Mouse (Mus musculus): ENCODE data around the gene Mpp2. TPM values are rescaled to one million over a fixed set of nuclear protein-coding genes. Genes with fewer than 3 reads are reported as not detected.

The Mpp2 gene
- polyA plus RNA-seq, 1 experiment from 2014 or later, result 10.8 TPM

- Histone ChIP-seq H3K4me2 (no peak overlapping the region), H3K36me3 (ENCODE audit: control insufficient read depth, insufficient read depth, low read length) (no peaks in the 10 kb centered on the region), H3K9me3 (ENCODE audit: control insufficient read depth, low read length) (no peaks in the 10 kb centered on the region), H3K9ac (ENCODE audit: low read length) (no peak overlapping the region), H3K4me3 (ENCODE audit: low read depth, low read length) (no peak overlapping the region), H3K4me1 (ENCODE audit: control insufficient read depth, insufficient read depth, low read length) (no peaks in the 10 kb centered on the region), H3K27me3 (ENCODE audit: control insufficient read depth, insufficient read depth, low read length) (no peaks in the 10 kb centered on the region), H3K27ac (ENCODE audit: low read depth, low read length) (no peak overlapping the region)
- 75% methylated on average over 5 of the region's 5 CpGs for WGBS
- peak; percentile 67 for DNase-seq (ENCODE audit: low spot score, missing footprints)
- no peak for ATAC-seq (ENCODE audit: low FRiP score)
Observed at GRCm38 (mm10) chr11:102035456-102035960, 52.8 kb downstream of the Mpp2 start.

- ATAC-seq (ENCODE audit: low FRiP score) (no peak), DNase-seq (ENCODE audit: low spot score, missing footprints) (peak; percentile 80)
- H3K4me3 ChIP-seq (ENCODE audit: low read depth, low read length), result no peak overlapping the region
- no peaks in the 10 kb centered on the region for H3K36me3 ChIP-seq (ENCODE audit: control insufficient read depth, insufficient read depth, low read length)
- H3K27ac ChIP-seq (ENCODE audit: low read depth, low read length), result no peak overlapping the region
- no peaks in the 10 kb centered on the region for H3K9me3 ChIP-seq (ENCODE audit: control insufficient read depth, low read length)
- WGBS, result 71% methylated on average over 8 of the region's 8 CpGs
- H3K4me1 ChIP-seq (ENCODE audit: control insufficient read depth, insufficient read depth, low read length), result no peaks in the 10 kb centered on the region
- no peak overlapping the region for H3K4me2 ChIP-seq
- no peaks in the 10 kb centered on the region for H3K27me3 ChIP-seq (ENCODE audit: control insufficient read depth, insufficient read depth, low read length)
- no peak overlapping the region for H3K9ac ChIP-seq (ENCODE audit: low read length)
Observed at GRCm38 (mm10) chr11:102034887-102035286, 53.4 kb downstream of the Mpp2 start.

- 93% methylated on average over 12 of the region's 12 CpGs for WGBS
Observed at GRCm38 (mm10) chr11:102033055-102033591, 55.2 kb downstream of the Mpp2 start.

GRCm38 (mm10) chr11:102031149-102031548 is 57.2 kb downstream of the Mpp2 start:
- no peak overlapping the region for H3K9ac ChIP-seq (ENCODE audit: low read length)
- ATAC-seq (ENCODE audit: low FRiP score) (no peak), DNase-seq (ENCODE audit: low spot score, missing footprints) (no peak)
- H3K9me3 ChIP-seq (ENCODE audit: control insufficient read depth, low read length), result no peaks in the 10 kb centered on the region
- H3K4me2 ChIP-seq, result no peak overlapping the region
- no peak overlapping the region for H3K27ac ChIP-seq (ENCODE audit: low read depth, low read length)
- 80% methylated on average over 7 of the region's 7 CpGs for WGBS
- H3K4me1 ChIP-seq (ENCODE audit: control insufficient read depth, insufficient read depth, low read length), result peaks cover 6% of the 10 kb centered on the region; the same call in 1 of the 2 replicates
- H3K36me3 ChIP-seq (ENCODE audit: control insufficient read depth, insufficient read depth, low read length), result no peaks in the 10 kb centered on the region
- H3K4me3 ChIP-seq (ENCODE audit: low read depth, low read length), result no peak overlapping the region
- no peaks in the 10 kb centered on the region for H3K27me3 ChIP-seq (ENCODE audit: control insufficient read depth, insufficient read depth, low read length)

More at GRCm38 (mm10) chr11:102033055-102033591, 55.2 kb downstream of the Mpp2 start:
- peak; percentile 45 for DNase-seq (ENCODE audit: low spot score, missing footprints)
- Histone ChIP-seq H3K36me3 (ENCODE audit: control insufficient read depth, insufficient read depth, low read length) (no peaks in the 10 kb centered on the region), H3K4me3 (ENCODE audit: low read depth, low read length) (no peak overlapping the region), H3K9me3 (ENCODE audit: control insufficient read depth, low read length) (no peaks in the 10 kb centered on the region), H3K4me2 (no peak overlapping the region), H3K9ac (ENCODE audit: low read length) (no peak overlapping the region), H3K4me1 (ENCODE audit: control insufficient read depth, insufficient read depth, low read length) (no peaks in the 10 kb centered on the region), H3K27ac (ENCODE audit: low read depth, low read length) (no peak overlapping the region), H3K27me3 (ENCODE audit: control insufficient read depth, insufficient read depth, low read length) (no peaks in the 10 kb centered on the region)
- no peak for ATAC-seq (ENCODE audit: low FRiP score)

- no peak for ATAC-seq (ENCODE audit: low FRiP score)
- Histone ChIP-seq H3K4me2 (no peak overlapping the region), H3K36me3 (ENCODE audit: control insufficient read depth, insufficient read depth, low read length) (no peaks in the 10 kb centered on the region), H3K4me1 (ENCODE audit: control insufficient read depth, insufficient read depth, low read length) (peaks cover 17% of the 10 kb centered on the region), H3K9me3 (ENCODE audit: control insufficient read depth, low read length) (no peaks in the 10 kb centered on the region), H3K9ac (ENCODE audit: low read length) (no peak overlapping the region), H3K27me3 (ENCODE audit: control insufficient read depth, insufficient read depth, low read length) (peaks cover 3% of the 10 kb centered on the region; the same call in 1 of the 2 replicates), H3K27ac (ENCODE audit: low read depth, low read length) (no peak overlapping the region), H3K4me3 (ENCODE audit: low read depth, low read length) (no peak overlapping the region)
- WGBS, result 38% methylated on average over 7 of the region's 7 CpGs
- DNase-seq (ENCODE audit: low spot score, missing footprints), result peak; percentile 78
Observed at GRCm38 (mm10) chr11:102029966-102030365, 58.3 kb downstream of the Mpp2 start.

- ATAC-seq (ENCODE audit: low FRiP score) (no peak), DNase-seq (ENCODE audit: low spot score, missing footprints) (peak; percentile 61)
- H3K27me3 ChIP-seq (ENCODE audit: control insufficient read depth, insufficient read depth, low read length), result peaks cover 3% of the 10 kb centered on the region; the same call in 1 of the 2 replicates
- no peaks in the 10 kb centered on the region for H3K9me3 ChIP-seq (ENCODE audit: control insufficient read depth, low read length)
- H3K36me3 ChIP-seq (ENCODE audit: control insufficient read depth, insufficient read depth, low read length), result no peaks in the 10 kb centered on the region
- WGBS, result 92% methylated on average over 4 of the region's 4 CpGs
- no peak overlapping the region for H3K4me2 ChIP-seq
- no peak overlapping the region for H3K27ac ChIP-seq (ENCODE audit: low read depth, low read length)
- peaks cover 17% of the 10 kb centered on the region for H3K4me1 ChIP-seq (ENCODE audit: control insufficient read depth, insufficient read depth, low read length)
- no peak overlapping the region for H3K4me3 ChIP-seq (ENCODE audit: low read depth, low read length)
- no peak overlapping the region for H3K9ac ChIP-seq (ENCODE audit: low read length)
Observed at GRCm38 (mm10) chr11:102029304-102029703, 59.0 kb downstream of the Mpp2 start.

DNA sequence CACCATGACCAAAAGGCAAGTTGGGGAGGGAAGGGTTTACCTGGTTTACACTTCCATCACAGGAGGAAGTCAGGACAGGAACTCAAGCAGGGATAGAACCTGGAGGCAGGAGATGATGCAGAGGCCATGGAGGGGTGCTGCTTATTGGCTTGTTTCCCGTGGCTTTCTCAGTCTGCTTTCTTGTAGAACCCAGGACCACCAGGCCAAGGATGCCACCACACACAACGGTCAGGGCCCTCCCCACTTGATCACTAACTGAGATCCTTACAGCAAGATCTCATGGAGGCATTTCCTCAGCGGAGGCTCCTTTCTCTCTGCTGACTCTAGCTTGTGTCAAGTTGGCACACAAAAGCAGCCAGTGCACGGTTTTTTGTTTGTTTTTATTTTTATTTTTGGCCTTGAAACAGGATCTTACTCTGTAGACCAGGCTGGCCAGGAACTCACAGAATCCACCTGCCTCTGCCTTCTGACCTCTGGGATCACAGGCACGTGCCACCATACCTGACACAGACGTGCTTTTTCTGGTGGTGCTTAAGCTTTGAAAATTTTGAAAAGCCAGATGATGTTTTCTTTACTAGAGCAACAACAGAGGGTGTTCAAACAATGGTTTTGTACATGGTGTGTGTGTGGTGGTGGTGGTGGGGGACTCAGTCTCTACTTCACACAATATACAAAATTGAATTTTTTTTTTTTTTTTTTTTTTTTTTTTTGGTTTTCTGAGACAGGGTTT is 60.1 kb downstream of the Mpp2 start, which contains the start of gene Mpp3:
Mpp3 (minus strand) TSS at position 375 of the 730 bp plus-strand sequence.
- peak; percentile 86 for DNase-seq (ENCODE audit: low spot score, missing footprints)
- peak within 1 kb of the TSS; percentile 88 for H3K4me2 ChIP-seq
- peak within 1 kb of the TSS; percentile 69; the same call in 1 of the 2 replicates for H3K4me3 ChIP-seq (ENCODE audit: low read depth, low read length)
- no peak for ATAC-seq (ENCODE audit: low FRiP score)
- H3K27ac ChIP-seq (ENCODE audit: low read depth, low read length), result peak within 1 kb of the TSS; percentile 33; the same call in 1 of the 2 replicates
- H3K27me3 ChIP-seq (ENCODE audit: control insufficient read depth, insufficient read depth, low read length), result peaks cover 3% of the 10 kb centered on the region; the same call in 1 of the 2 replicates
- peaks cover 17% of the 10 kb centered on the region for H3K4me1 ChIP-seq (ENCODE audit: control insufficient read depth, insufficient read depth, low read length)
- H3K9ac ChIP-seq (ENCODE audit: low read length), result peak within 1 kb of the TSS; percentile 81
- no peaks in the 10 kb centered on the region for H3K36me3 ChIP-seq (ENCODE audit: control insufficient read depth, insufficient read depth, low read length)
- H3K9me3 ChIP-seq (ENCODE audit: control insufficient read depth, low read length), result no peaks in the 10 kb centered on the region
- 74% methylated on average over 6 of the region's 6 CpGs for WGBS

GRCm38 (mm10) chr11:102027361-102028017 is 60.8 kb downstream of the Mpp2 start:
- Histone ChIP-seq H3K36me3 (ENCODE audit: control insufficient read depth, insufficient read depth, low read length) (no peaks in the 10 kb centered on the region), H3K4me2 (peak overlapping the region; percentile 88), H3K4me1 (ENCODE audit: control insufficient read depth, insufficient read depth, low read length) (peaks cover 17% of the 10 kb centered on the region), H3K27ac (ENCODE audit: low read depth, low read length) (peak overlapping the region; percentile 33; the same call in 1 of the 2 replicates), H3K9ac (ENCODE audit: low read length) (peak overlapping the region; percentile 81), H3K9me3 (ENCODE audit: control insufficient read depth, low read length) (no peaks in the 10 kb centered on the region), H3K27me3 (ENCODE audit: control insufficient read depth, insufficient read depth, low read length) (peaks cover 3% of the 10 kb centered on the region; the same call in 1 of the 2 replicates), H3K4me3 (ENCODE audit: low read depth, low read length) (peak overlapping the region; percentile 69)
- WGBS, result 4% methylated on average over 12 of the region's 12 CpGs
- ATAC-seq (ENCODE audit: low FRiP score) (peak; percentile 13; the same call in 1 of the 2 replicates), DNase-seq (ENCODE audit: low spot score, missing footprints) (peak; percentile 92)
